Mouse (Mus musculus) cerebellum, postnatal 10 days (tissue): ENCODE measurements around the gene Gm6583.

Source experiments
- DNase-seq, 2 experiments: peaks; one replicate each; pipeline ENCODE4 v3.0.0; 2021; ENCODE audit warnings: mixed read lengths in 2 of 2

Gene Gm6583

DNA sequence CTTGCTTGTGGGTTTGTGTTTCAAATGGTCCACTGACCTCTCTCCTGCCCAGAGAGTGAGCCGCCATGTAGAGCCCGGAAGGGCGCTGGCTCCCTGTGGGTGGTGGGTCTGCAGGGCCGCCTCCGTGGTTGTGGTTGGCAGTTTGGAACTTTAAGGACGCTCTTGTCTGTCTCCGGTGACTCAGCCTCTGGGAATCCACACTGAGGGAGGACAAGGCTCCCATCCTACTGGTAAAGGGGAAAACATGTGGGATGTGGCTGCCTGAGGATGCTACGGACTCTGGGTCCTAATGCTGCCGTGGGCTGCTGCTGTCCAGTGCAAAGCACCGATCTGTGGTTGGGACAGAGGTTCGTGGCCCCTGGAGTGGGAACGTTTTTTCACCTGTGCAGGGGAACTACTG, 12.1 kb upstream of the Gm6583 start:
- no peak for DNase-seq

DNA sequence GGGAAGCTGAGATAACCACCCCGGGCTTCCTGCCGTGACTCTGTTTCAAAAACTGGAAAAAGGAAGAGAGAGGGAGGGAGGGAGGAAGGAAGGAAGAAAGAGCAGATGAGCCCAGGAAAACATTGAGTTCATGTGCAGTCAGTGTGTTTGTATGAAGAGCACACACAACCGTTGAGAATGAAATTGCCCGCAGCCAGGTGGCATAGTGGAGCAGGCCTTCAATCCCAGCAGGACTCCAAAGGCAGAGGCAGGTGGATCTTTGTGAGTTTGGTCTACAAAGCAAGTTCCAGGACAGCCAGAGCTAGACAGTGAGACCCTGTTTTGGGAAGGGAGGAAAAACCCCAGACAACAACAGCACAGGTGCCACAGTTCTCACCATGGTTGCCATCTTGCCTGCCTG, 11.5 kb upstream of the Gm6583 start:
- no peak for DNase-seq

DNA sequence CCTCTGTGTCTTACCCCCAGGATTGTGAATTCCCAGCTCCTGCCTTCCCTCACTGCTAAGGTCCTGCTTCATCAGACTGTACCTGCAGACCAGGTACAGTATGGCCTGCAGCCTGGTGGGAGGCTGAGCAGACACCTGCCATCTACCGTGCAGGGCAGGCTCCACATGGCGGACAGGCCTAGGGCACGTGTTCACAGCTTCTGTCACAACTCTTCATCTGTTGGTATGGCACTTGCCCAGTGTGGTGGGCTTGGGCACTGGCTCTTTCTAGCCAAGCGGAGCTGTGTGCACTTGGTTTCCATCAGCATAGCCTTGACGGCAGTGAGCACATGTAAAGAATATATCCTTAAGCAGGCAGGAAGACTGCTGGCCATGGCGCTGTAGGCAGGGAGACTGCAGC, 11.0 kb upstream of the Gm6583 start:
- peak in 1 of 2 experiments; percentile 69 for DNase-seq

- DNase-seq = no peak
Observed at GRCm38 (mm10) chr5:112364184-112364797, 8.5 kb upstream of the Gm6583 start.

GRCm38 (mm10) chr5:112360077-112360476, 4.2 kb upstream of the Gm6583 start:
- DNase-seq = no peak

DNA sequence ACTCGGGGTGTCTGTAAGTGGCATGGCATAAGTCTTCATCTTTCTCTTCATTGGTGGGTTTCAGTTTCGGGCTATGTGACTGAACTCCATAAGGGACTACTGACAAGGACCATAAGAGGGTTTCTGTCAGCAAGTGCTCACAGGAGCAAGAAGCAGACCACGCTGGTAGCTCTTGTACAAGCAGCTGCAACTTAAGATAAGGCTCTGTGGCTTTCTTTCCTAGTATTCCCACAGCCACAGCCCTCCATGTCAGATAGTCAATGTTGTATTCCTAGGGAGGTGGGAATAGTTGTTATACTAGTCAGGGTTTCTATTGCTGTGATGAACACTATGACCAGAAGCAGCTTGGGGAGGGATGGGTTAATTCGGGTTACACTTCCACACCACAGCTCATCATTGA, 3.7 kb upstream of the Gm6583 start:
- no peak for DNase-seq

DNA sequence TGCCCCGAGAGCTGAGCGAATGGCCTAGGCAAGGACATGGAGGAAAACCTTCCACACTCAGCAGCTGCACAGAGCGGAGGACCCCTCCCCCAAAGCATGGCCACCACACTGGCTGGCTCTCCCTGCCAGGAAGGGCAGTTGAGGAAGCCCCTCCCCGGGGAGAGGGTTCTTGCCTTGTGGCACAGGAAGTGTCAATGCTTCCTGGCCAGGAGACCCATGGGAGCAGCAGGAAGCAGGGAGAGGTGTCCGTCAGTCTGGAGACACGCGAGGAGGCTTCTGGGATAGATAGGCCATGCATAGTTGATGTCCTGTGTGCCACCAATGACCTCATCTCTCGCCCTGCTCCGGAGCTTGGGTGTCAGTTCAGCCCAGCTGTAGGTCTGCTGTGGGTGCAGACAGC, 489 bp upstream of the Gm6583 start:
- no peak for DNase-seq

- no peak for DNase-seq
Observed at GRCm38 (mm10) chr5:112355493-112355892, 340 bp downstream of the Gm6583 start.

DNA sequence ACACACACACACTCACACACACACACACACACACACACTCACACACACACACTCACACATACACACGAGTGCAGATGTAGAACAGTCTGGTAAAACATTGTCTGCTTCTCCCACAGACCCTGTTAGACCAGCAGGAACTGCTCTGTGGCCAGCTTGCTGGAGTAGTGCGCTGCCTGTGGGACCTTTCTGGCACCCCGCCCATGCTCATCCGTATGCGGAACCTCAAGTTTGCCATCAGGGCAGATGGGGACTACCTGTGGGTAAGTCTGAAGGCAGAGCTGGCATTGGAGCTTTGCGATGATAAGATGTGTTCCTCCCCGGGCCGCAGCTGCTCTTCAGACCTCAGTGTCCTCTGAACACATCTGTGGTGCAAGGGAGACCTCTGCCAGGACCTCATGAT, 6.7 kb downstream of the Gm6583 start:
- peak; percentile 78 to 83 for DNase-seq

DNA sequence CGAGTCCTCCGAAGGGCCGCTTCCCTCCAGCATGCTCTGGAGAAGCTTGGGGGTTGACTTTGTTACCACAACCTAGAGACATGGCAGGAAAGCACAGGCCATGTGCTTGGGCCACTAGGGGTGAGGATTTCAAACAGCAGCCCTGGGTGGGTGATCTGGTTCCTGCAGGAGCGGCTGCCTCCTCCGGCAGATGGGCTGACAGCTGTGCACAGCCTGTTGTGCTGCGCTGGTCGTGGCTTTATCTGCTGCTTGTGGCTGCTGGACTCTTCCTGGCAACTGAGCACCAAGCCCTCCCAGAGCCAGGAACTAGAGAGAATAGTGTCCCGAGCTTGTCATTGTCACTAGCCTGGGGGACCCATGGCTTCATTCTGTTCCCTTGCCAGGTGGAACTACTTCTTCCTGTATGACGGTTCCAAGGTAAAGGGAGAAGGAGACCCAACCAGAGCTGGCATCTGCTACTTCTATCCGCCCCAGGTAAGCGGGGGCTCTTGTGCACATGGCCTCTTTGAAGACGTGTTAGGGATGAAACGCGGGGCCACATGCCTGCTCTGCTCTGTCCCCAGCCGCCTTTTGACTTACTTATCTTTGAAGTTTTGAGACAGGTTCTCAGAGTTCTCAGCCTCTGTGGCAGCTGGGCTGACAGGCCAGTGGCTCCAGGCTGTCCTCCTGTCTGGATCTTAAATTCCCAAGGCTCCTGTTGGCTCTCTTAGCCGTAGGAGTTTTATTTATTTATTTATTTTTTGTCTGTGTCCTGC, 9.4 kb downstream of the Gm6583 start:
- DNase-seq = no peak

GRCm38 (mm10) chr5:112344092-112344960, 11.5 kb downstream of the Gm6583 start:
- no peak for DNase-seq

DNA sequence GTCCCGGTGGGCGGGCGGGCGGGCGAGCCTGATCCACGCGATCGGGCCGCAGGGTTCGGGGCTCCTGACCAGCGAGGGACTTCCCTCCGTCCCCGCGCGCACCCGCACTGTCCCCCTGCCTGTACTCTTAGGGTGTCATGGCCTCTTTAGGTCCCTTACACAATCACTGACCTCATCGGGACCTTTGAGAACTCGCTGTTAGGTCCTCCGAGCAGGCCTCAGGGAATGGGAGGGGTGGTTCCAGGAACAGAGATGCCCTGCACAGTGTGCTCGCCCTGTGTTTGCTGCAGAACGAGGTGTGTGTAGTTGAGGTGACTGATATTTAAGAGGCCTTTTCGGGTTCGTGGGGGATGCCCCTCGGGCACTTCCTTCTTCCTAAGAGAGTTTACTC, 12.6 kb downstream of the Gm6583 start:
- no peak for DNase-seq

GRCm38 (mm10) chr5:112342463-112343204, 13.2 kb downstream of the Gm6583 start, which contains the start of the genes Srrd and Hps4:
TSS of gene Srrd (minus strand) at chr5:112343040.
TSS of gene Hps4 (plus strand) at chr5:112343083.
- DNase-seq = peak; percentile 97 to 98

GRCm38 (mm10) chr5:112339215-112339614, 16.6 kb downstream of the Gm6583 start:
- peak in 1 of 2 experiments; percentile 55 for DNase-seq

GRCm38 (mm10) chr5:112337004-112337403, 18.8 kb downstream of the Gm6583 start:
- DNase-seq = no peak

DNA sequence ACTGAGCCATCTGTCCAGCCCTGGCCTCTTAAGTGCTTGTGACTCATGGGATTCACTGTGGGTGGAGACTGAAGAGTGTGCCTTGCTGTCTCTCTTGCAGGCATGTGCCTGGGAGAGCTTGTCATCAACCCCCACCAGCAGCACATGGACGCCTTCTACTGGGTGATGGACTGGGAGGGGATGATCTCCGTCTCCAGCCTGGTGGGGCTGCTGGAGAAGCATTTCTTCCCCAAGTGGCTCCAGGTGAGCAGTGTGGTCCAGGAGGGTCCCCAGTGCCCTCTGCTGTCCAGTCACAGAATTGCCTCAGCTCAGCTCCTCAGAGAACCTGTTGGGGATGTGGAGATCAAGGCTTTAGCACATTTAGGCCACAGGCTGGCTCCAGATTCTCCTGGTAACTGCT, 20.4 kb downstream of the Gm6583 start:
- peak; percentile 73 to 76 for DNase-seq

- DNase-seq = no peak
Observed at GRCm38 (mm10) chr5:112329805-112330564, 25.8 kb downstream of the Gm6583 start.

- no peak for DNase-seq
Observed at GRCm38 (mm10) chr5:112327854-112328253, 28.0 kb downstream of the Gm6583 start.

GRCm38 (mm10) chr5:112326446-112327009, 29.3 kb downstream of the Gm6583 start:
- no peak for DNase-seq

DNA sequence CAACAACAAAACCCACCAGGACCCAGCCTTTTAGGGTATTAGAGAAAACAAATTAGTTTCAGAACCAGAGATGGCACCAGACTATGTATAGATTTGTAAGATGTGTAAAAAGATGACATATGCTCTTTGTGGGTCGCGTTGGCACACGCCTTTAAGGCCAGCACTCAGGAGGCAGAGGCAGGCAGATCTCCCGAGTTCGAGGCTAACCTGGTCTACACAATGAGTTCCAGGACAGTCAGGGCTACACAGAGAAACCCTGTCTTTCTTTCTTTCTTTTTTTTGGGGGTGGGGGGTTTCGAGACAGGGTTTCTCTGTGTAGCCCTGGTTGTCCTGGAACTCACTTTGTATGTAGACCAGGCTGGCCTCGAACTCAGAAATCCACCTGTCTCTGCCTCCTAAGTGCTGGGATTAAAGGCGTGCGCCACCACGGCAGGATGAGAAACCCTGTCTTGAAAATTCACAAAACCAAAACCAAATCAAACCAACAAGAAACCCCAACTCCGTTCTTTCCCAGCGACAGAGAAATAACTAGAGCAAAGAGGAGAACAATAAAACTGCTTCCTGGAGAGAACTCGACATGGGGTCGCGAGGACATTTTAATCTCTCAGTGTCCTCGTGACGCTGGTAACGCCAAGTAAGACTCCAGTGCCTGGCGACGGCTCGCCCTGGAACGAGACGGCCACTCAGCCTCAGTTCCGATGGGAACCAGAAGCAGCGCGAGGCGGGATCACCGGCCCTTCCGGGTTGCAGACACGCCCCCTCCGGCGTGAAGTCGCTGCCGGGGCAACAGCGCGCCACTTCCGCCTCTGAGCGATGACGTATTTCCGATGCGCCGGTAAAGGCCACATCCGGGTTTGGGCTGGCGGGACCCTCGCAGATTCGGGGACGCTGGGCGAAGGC, 30.0 kb downstream of the Gm6583 start, which contains the start of gene Tfip11:
Gene Tfip11, plus strand, starts transcription at position 813 of the 900 bp plus-strand sequence.
- DNase-seq = peak; percentile 99
